Mouse (Mus musculus) brown adipose tissue, adult 24 weeks (tissue): ENCODE measurements at regions not wholly inside any gene's neighbourhood (a gene's known extent, or its start where the extent isn't known, plus 50 kb on each side); places are given as distances from the start of the nearest gene placed in this dataset.
"Not testable (repeated sequence)": the region's sequence is repeated elsewhere in the genome, so short reads cannot be mapped to it uniquely, and the experiment has no call there.

Experiments used
- H3K27ac ChIP-seq: fragments of 200-500 bp; replicated peaks from 2 replicates; pipeline ENCODE4 v1.5.1; 2012; ENCODE audit warnings: low read depth, mild to moderate bottlenecking, low read length
- H3K4me1 ChIP-seq: fragments of 200-500 bp; 2 replicates; pipeline ENCODE4 v1.6.1; 2012; ENCODE audit warnings: low read length, mixed read lengths; ENCODE audit not compliant: control insufficient read depth, insufficient read depth, insufficient read length
- H3K4me3 ChIP-seq: fragments of 200-500 bp; 2 replicates; pipeline ENCODE4 v1.5.1; 2012; ENCODE audit warnings: low read depth, mild to moderate bottlenecking, low read length, moderate library complexity; ENCODE audit not compliant: insufficient read depth

DNA sequence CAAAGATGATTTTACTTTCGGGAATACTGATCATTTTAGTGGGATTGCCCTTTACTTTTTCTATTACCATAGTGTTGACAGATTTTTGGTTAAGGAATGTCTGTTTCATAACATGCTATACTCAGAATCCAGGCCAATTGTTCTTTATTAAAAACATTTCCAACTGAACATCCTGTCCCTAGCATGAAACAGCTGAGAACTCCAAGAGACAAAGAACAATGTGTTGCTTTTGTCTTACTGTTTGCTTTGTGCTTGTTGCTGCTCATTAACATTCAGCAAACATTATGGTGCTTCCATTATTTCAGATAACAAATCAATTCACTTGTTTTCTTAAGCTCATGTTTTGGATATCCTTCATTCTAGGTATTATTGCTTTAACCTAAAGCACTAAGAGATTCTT is 384.1 kb downstream of the Snca start:
- H3K27ac ChIP-seq, result no peak overlapping the region
- no peaks in the 10 kb centered on the region for H3K4me1 ChIP-seq
- no peak overlapping the region for H3K4me3 ChIP-seq

DNA sequence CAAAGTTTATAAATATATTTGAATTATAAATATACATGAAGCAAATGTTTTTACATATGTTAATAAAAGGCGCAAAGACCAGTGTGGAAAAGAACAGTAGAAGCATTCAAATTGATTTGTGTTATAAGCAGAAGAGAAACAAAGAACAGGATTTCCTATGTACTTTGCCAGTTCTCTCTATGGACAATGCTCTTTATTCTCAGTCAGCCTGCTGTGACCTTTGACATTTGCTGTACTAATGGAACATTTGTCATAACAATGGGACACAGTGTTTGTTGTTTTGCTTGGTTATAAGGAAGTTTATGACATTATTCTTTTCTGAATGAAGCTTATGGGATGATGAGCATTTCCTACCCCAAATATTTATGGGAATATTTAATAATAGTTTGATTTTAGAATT is 387.7 kb downstream of the Snca start:
- H3K4me3 ChIP-seq, result no peak overlapping the region
- H3K27ac ChIP-seq, result no peak overlapping the region
- H3K4me1 ChIP-seq, result no peaks in the 10 kb centered on the region

DNA sequence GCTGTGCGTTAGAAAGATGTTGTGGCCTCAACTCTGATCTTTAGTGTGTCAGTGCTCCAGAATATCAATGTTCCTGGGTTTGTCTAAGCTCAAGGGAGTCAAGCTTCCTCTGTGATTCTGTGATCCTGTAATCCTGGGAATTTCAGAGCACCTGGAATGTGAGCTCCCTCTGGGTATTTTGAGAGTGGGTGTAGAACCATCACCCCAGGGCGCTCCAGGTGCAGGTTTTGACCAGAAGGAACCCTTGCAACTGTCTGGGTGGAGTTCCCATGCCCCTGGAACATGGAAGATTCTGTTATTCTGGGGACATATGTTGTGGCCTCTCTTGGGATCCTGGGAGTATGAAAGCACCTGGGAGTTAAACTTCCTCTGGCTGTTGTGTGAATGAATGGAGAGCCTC is 418.0 kb downstream of the Snca start:
- Histone ChIP-seq H3K4me3 (no peak overlapping the region), H3K4me1 (no peaks in the 10 kb centered on the region; the same call in 1 of the 2 replicates), H3K27ac (no peak overlapping the region)

GRCm38 (mm10) chr6:60411239-60411638 is 418.4 kb downstream of the Snca start:
- H3K27ac ChIP-seq, result no peak overlapping the region
- no peaks in the 10 kb centered on the region; the same call in 1 of the 2 replicates for H3K4me1 ChIP-seq
- H3K4me3 ChIP-seq, result no peak overlapping the region

DNA sequence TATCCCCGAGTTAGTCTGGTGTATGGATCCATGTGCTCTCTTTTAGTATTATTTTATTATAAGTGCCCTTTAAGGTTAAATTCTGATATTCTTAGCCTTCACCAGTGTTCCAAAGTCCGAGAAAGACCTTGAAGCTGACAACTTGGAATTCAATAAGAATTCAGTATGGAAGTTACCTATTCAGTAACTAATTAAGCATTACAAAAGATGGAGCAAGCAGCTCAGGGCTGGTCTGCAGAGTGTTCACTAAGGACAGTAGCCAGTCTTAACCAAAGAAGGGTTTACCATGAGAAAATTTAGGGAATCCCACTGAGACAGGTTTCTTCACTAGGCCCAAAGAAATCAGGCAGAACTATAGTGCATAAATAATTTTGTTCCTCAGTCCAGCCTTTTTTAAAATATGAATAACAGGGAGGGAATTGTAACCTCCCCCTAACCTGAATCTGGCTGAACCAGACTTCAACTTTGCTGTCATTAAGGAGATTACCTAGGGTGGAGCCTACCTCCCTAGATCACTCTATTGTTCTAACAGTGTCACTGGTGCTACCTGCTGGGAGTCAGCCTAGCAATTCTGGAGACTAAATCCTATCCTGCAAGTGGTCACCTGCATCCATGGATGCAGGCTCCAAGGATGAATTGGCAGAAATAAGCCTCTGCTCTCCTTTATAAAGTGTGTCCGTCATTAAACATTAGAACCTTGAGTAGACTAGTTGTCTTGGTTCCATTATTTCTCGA is 419.4 kb downstream of the Snca start:
- Histone ChIP-seq H3K4me3 (no peak overlapping the region), H3K27ac (peak overlapping the region; percentile 43; the same call in 1 of the 2 replicates), H3K4me1 (no peaks in the 10 kb centered on the region; the same call in 1 of the 2 replicates)

DNA sequence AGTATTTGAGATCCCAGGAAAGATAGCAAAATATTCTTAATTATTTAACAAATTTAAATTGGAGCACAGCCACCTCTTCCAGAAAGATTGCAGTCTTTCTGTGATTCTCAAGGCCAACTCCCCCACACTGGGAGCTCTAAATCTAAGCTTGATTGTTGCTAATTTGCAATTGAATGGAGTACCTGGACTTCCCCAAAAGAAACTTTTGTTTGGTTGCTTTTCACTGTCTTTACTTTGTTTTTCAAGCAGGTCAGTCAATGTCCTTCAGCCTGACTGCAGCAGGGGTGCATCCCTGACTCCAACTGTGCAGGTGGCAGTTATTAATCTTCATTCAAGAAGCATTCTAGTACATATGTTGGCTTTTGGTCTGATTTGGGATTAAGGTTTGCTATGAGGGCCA is 420.6 kb downstream of the Snca start:
- Histone ChIP-seq H3K27ac (peak overlapping the region; percentile 51; the same call in 1 of the 2 replicates), H3K4me3 (no peak overlapping the region), H3K4me1 (no peaks in the 10 kb centered on the region; the same call in 1 of the 2 replicates)

DNA sequence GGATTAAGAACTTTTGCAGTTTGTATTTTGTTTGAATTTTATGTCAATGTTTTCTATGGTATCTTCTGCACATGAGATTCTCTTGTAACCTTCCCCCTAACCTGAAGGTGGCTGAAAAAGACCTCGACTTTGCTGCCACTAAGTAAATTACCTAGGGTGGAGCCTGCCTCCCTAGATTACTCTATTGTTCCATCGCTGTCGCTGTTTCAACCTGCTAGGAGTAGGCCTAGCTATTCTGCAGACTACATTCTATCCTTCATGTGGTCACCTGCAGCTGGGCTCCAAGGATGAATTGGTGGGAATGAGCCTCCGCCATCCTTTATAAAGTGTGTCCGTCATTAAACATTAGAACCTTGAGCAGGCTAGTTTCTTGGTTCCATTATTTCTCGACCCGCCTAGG is 422.8 kb downstream of the Snca start:
- no peak overlapping the region for H3K4me3 ChIP-seq
- H3K27ac ChIP-seq, result no peak overlapping the region
- H3K4me1 ChIP-seq, result no peaks in the 10 kb centered on the region; the same call in 1 of the 2 replicates

DNA sequence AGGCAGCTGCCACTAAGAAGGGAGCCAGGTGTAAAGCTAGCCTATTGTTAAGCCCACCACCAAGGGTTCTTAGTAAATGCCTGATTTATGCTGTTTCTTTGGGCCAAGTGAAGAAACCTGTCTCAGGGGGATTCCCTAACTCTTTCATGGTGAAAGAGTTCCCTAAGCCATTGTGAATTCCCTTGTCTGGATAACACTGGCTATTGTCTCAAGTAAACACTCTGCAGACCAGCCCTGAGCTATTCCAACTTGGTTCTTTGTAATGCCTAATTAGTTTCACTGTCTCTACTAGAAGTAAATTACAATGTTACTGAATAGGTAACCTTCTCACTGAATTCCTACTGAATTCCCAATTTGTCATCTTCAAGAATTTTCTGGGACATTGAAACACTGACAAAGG is 465.7 kb downstream of the Snca start:
- not testable (repeated sequence) for H3K27ac ChIP-seq, H3K4me1 ChIP-seq, H3K4me3 ChIP-seq

- H3K4me3 ChIP-seq, result no peak overlapping the region
- H3K4me1 ChIP-seq, result no peaks in the 10 kb centered on the region
Measured at GRCm38 (mm10) chr6:60345448-60345847, 484.2 kb downstream of the Snca start.

More at GRCm38 (mm10) chr6:60345448-60345847, 484.2 kb downstream of the Snca start:
- H3K27ac ChIP-seq, result no peak overlapping the region
